Mouse (Mus musculus) heart, embryonic 11.5 days (tissue): ENCODE measurements around the gene Nt5e. TPM values are rescaled to one million over a fixed set of nuclear protein-coding genes. Genes with fewer than 3 reads are reported as not detected.

Experiments
- ATAC-seq: fragments of 200-750 bp; cut with Nextera tagmentation; replicated peaks from 2 replicates; pipeline ENCODE4 v1.8.0; 2017; ENCODE audit warnings: moderate library complexity; ENCODE audit not compliant: insufficient number of reproducible peaks, low FRiP score, low TSS enrichment
- H3K27ac ChIP-seq: fragments of 300-500 bp; sonication (generic); 2 replicates; pipeline ENCODE4 v1.5.1; 2014; ENCODE audit warnings: mild to moderate bottlenecking, low read depth, low read length
- H3K27me3 ChIP-seq: fragments of 300-500 bp; sonication (generic); 2 replicates; pipeline ENCODE4 v1.6.1; 2014; ENCODE audit warnings: mild to moderate bottlenecking, low read length, mixed read lengths; ENCODE audit not compliant: control insufficient read depth, insufficient read depth
- H3K36me3 ChIP-seq: fragments of 300-500 bp; sonication (generic); 2 replicates; pipeline ENCODE4 v1.6.1; 2014; ENCODE audit warnings: mild to moderate bottlenecking, low read length, moderate library complexity, mixed read lengths; ENCODE audit not compliant: control insufficient read depth, insufficient read depth
- H3K4me1 ChIP-seq: fragments of 300-500 bp; sonication (generic); 2 replicates; pipeline ENCODE4 v1.6.1; 2014; ENCODE audit warnings: low read length; ENCODE audit not compliant: control insufficient read depth, insufficient read depth
- H3K4me2 ChIP-seq: fragments of 300-500 bp; sonication (generic); 2 replicates; pipeline ENCODE4 v1.6.1; 2014; ENCODE audit warnings: mild to moderate bottlenecking, moderate library complexity
- H3K4me3 ChIP-seq: fragments of 300-500 bp; sonication (generic); 2 replicates; pipeline ENCODE4 v1.5.1; 2014; ENCODE audit warnings: low read depth, low read length
- H3K9ac ChIP-seq: fragments of 300-500 bp; sonication (generic); 2 replicates; pipeline ENCODE4 v1.6.1; 2014; ENCODE audit warnings: mild to moderate bottlenecking, low read depth, low read length, moderate library complexity
- H3K9me3 ChIP-seq: fragments of 300-500 bp; sonication (generic); replicated peaks from 2 replicates; pipeline ENCODE4 v1.6.1; 2016; ENCODE audit warnings: low read length; ENCODE audit not compliant: control insufficient read depth
- WGBS: fragments of 180-500 bp; shearing (Covaris S2); extraction: QIAGEN DNeasy Blood & Tissue Kit; methylation state at CpG from one replicate; pipeline ENCODE4 v1.1.7; 2014; ENCODE audit not compliant: insufficient replicate concordance; 5-methylcytosine and 5-hydroxymethylcytosine counted together
- polyA plus RNA-seq: library from polyadenylated mRNA; unstranded; fragments of >200 nt; fragmentation: Nextera tagmentation; extraction: Ambion mirVana; gene quantifications from 2 replicates; pipeline ENCODE4 v1.2.1, GENCODE M21; 2014

Gene Nt5e
- polyA plus RNA-seq, 1 experiment from 2014 or later = 3.0 TPM

DNA sequence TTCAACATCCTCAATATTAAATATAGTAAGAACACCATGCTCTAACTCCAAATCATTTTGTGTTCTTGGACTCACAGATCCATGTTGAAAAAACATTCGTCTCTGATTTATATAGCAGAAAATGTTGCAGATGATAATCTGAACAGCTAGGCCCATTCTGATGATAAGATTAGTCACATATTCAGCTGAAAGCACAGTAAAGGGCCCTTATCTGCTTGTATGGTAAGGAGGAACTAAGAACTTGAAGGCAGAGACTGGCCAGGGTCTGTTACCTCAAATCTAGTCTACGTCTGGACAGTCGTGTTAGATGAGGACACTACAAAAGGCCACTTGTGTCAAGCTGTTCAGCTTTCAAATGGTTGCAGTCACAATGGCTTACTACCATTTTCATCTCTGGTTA is 52.1 kb downstream of the Nt5e start:
- H3K9me3 ChIP-seq = no peaks in the 10 kb centered on the region
- H3K4me2 ChIP-seq = no peak overlapping the region
- H3K36me3 ChIP-seq = 0 out of 2 replicates have a peak, but pooled peaks cover 3% of the 10 kb centered on the region
- no peak for ATAC-seq
- no peaks in the 10 kb centered on the region for H3K4me1 ChIP-seq
- no peak overlapping the region for H3K9ac ChIP-seq
- no peak overlapping the region for H3K27ac ChIP-seq
- 72% methylated on average over 3 of the region's 3 CpGs for WGBS
- H3K4me3 ChIP-seq = no peak overlapping the region
- H3K27me3 ChIP-seq = no peaks in the 10 kb centered on the region

DNA sequence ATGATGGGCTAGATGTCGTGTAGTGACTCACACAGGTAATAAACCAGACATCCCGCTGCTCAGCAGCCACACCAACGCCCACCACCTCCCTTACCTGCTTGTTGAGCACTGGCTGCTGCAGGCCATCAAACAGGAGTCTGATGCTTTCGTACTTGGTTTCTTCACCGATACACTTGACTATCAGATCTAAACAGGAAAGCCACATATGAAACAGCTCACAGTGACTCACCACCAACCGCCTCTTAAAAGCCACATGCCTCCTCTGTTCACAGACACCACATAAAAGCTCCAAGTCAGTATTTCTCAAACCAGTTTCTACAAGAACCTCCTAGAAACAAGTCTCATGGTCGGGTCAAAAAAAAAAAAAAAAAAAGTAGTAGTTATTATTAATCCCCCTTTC is 53.1 kb downstream of the Nt5e start:
- 69% methylated on average over 7 of the region's 7 CpGs for WGBS
- H3K27me3 ChIP-seq = no peaks in the 10 kb centered on the region
- no peak for ATAC-seq

DNA sequence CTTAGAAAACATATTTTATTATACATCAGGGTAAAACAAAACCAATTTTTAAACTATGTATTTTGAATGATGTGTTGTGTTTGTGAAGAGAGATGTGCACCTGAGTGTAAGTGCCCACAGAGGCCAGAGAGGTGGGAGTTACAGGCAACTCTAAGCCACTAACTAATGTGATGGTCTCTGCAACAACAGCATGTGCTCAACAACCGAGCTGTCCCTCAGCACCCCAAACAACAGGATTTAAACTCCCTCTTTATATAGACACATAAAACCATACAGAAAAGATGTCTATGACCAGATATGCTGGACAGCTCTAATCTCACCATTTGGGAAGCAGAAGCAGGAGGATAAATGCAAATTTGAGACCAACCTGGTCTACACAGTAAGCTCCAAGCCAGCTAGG is 53.5 kb downstream of the Nt5e start:
- Histone ChIP-seq H3K36me3 (no peaks in the 10 kb centered on the region), H3K4me1 (no peaks in the 10 kb centered on the region), H3K27ac (no peak overlapping the region), H3K4me3 (no peak overlapping the region), H3K9me3 (no peaks in the 10 kb centered on the region), H3K27me3 (no peaks in the 10 kb centered on the region), H3K4me2 (no peak overlapping the region), H3K9ac (no peak overlapping the region)
- ATAC-seq = no peak
- WGBS = 81% methylated on average over 1 of the region's 1 CpGs

More for the DNA sequence above, 53.1 kb downstream of the Nt5e start:
- no peaks in the 10 kb centered on the region for H3K9me3 ChIP-seq
- H3K4me1 ChIP-seq = no peaks in the 10 kb centered on the region
- H3K4me2 ChIP-seq = no peak overlapping the region
- H3K9ac ChIP-seq = no peak overlapping the region
- no peaks in the 10 kb centered on the region for H3K36me3 ChIP-seq
- H3K4me3 ChIP-seq = no peak overlapping the region
- H3K27ac ChIP-seq = no peak overlapping the region

DNA sequence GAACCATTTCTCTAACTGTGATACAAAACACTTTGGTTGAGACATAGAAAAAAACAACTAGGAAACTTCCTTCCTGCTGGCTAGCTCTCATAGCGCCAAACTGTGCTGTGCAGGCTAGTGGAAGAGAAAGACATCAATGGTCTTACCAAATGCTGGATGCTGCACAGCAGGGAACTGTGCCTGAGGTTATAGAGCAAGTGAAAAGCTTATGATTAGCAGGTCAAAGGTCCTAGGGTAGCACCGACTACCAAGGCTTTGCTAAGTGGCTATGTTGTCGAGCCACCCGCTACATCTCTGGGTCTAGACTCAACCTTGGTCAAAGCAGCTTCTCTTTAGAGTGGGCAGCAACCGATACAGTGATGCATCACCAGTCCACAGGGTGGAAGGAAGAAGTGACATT is 61.8 kb downstream of the Nt5e start:
- Histone ChIP-seq H3K4me1 (no peaks in the 10 kb centered on the region), H3K4me3 (no peak overlapping the region), H3K9ac (no peak overlapping the region), H3K36me3 (peaks cover 10% of the 10 kb centered on the region), H3K9me3 (no peaks in the 10 kb centered on the region), H3K27ac (no peak overlapping the region), H3K4me2 (no peak overlapping the region), H3K27me3 (no peaks in the 10 kb centered on the region)
- ATAC-seq = no peak
- WGBS = 86% methylated on average over 5 of the region's 5 CpGs

DNA sequence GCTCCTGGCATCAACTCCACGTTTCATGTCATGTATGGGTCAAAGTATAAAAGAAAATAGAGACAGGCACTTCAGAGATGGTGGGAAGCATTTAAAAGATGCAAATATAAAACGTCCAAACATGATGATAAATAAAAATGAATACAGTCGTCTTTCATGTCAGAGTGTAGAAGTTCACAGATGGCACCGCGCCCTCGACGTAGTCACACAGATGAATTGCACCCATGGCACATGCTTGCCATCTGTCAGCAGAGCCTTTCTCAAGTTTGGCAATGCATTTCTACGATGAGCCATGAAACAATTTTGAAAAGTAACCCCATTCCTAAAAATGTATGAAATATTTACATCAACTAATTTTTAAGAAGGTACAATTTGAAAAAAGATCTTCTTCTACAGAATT is 67.9 kb downstream of the Nt5e start:
- no peak overlapping the region for H3K27ac ChIP-seq
- no peaks in the 10 kb centered on the region for H3K27me3 ChIP-seq
- 86% methylated on average over 8 of the region's 8 CpGs for WGBS
- no peak for ATAC-seq
- H3K9ac ChIP-seq = no peak overlapping the region
- H3K9me3 ChIP-seq = no peaks in the 10 kb centered on the region
- peaks cover 22% of the 10 kb centered on the region for H3K36me3 ChIP-seq
- H3K4me1 ChIP-seq = no peaks in the 10 kb centered on the region
- H3K4me2 ChIP-seq = no peak overlapping the region
- no peak overlapping the region for H3K4me3 ChIP-seq

DNA sequence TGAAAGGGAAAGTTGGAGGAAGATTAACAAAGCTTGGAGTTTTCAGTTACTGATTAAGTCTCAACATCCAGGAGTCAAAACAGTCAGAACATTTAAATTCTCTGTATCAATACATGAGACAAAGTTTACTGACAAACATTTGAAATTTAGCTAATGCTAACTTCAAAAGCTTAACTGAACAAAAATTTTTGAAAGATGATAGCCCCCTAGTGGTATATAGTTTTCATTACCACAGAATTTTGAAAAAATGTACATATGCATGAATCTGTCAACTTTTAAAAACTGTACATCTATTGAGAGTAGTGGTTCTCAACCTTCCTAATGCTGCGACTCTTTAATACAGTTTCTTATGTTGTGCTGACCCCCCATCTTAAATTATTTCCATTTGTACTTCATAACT is 71.5 kb downstream of the Nt5e start:
- Histone ChIP-seq H3K36me3 (peaks cover 25% of the 10 kb centered on the region), H3K4me3 (no peak overlapping the region), H3K27me3 (no peaks in the 10 kb centered on the region), H3K4me2 (no peak overlapping the region), H3K9me3 (no peaks in the 10 kb centered on the region), H3K27ac (no peak overlapping the region), H3K9ac (no peak overlapping the region), H3K4me1 (no peaks in the 10 kb centered on the region)
- ATAC-seq = no peak
- 82% methylated on average over 1 of the region's 1 CpGs for WGBS

DNA sequence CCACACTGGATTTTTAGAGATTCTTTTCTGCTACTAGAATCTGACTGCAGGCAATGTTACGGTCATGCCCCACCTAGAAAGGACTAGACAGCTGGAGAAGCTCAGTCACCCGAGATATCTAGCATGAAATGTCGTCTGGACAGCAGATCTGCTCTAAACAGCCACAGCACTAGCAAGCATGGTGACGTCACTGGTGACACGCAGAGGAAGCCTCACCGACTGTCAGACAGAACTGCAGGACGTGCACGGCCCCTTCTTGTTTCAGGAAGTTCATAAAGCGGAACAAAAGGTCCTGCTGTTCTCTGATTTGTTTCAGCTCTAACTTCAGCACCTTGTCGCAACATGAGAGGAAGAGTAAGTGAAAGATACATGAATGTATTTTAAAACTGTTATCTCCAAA is 77.1 kb downstream of the Nt5e start:
- H3K4me2 ChIP-seq = no peak overlapping the region
- H3K4me3 ChIP-seq = no peak overlapping the region
- no peaks in the 10 kb centered on the region for H3K9me3 ChIP-seq
- 56% methylated on average over 10 of the region's 10 CpGs for WGBS
- H3K36me3 ChIP-seq = peaks cover 10% of the 10 kb centered on the region; the same call in 1 of the 2 replicates
- no peak overlapping the region for H3K27ac ChIP-seq
- no peak overlapping the region for H3K9ac ChIP-seq
- no peaks in the 10 kb centered on the region for H3K27me3 ChIP-seq
- ATAC-seq = no peak
- H3K4me1 ChIP-seq = no peaks in the 10 kb centered on the region

DNA sequence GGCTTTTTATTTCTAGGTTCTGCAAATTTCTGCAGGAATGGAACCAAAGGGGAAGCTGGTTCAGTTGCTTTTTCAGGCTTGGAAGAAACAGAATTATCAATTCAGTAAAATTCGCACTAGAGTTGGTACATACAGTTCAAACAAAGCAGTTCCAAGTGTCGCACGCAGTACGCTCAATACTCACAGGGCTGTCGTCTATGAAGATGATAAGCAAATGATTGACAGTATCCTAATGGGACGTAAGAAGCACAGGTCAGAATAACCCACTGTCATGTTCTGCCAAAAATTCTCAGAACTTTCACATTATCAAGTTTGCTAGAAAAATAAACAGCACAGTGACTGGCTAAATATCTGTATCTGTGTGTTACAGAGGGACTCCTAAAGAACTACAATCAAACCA is 77.5 kb downstream of the Nt5e start:
- H3K4me2 ChIP-seq = no peak overlapping the region
- ATAC-seq = no peak
- 68% methylated on average over 6 of the region's 6 CpGs for WGBS
- H3K27ac ChIP-seq = no peak overlapping the region
- H3K4me3 ChIP-seq = no peak overlapping the region
- no peaks in the 10 kb centered on the region for H3K27me3 ChIP-seq
- H3K9ac ChIP-seq = no peak overlapping the region
- peaks cover 13% of the 10 kb centered on the region; the same call in 1 of the 2 replicates for H3K36me3 ChIP-seq
- H3K4me1 ChIP-seq = no peaks in the 10 kb centered on the region
- no peaks in the 10 kb centered on the region for H3K9me3 ChIP-seq

DNA sequence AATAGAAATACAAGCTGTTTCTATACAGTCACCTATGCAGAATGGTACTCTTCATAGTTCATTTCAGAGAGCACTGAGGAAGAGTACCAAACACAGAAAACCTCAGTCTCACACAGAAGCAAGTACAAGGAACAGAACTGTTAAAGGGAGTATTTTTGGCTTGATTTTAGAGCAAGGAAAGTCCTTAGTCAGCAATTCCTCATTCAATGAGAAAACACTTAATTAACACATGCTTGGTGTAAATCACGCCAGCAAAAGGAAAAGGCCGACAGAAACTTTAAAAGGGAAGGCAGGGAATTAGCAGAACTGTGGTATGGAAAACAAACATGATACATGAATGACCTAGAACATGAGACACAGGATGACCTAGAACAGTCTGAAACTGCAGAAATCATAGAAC is 83.0 kb downstream of the Nt5e start:
- Histone ChIP-seq H3K27me3 (no peaks in the 10 kb centered on the region), H3K9ac (no peak overlapping the region), H3K36me3 (0 out of 2 replicates have a peak, but pooled peaks cover 7% of the 10 kb centered on the region), H3K4me1 (no peaks in the 10 kb centered on the region), H3K4me2 (no peak overlapping the region), H3K9me3 (no peaks in the 10 kb centered on the region), H3K4me3 (no peak overlapping the region), H3K27ac (no peak overlapping the region)
- 73% methylated on average over 2 of the region's 2 CpGs for WGBS
- ATAC-seq = no peak
